Mouse (Mus musculus) kidney, adult 8-10 months (tissue): ENCODE measurements around the gene Pknox2.

Experiments used
- DNase-seq, 2 experiments: peaks; one replicate each; pipeline ENCODE4 v3.0.0; 2022

Gene Pknox2

GRCm38 (mm10) chr9:37098600-37098999 lies 48.6 kb downstream of the Pknox2 start:
- DNase-seq, result no peak

GRCm38 (mm10) chr9:37094230-37094990 lies 52.8 kb downstream of the Pknox2 start:
- no peak for DNase-seq

- DNase-seq, result no peak
Measured at GRCm38 (mm10) chr9:37093086-37093485, 54.1 kb downstream of the Pknox2 start.

- DNase-seq, result peak; percentile 16 to 67
Measured at GRCm38 (mm10) chr9:37089894-37090652, 57.1 kb downstream of the Pknox2 start.

GRCm38 (mm10) chr9:37085370-37085769 lies 61.8 kb downstream of the Pknox2 start:
- DNase-seq, result no peak

- peak in 1 of 2 experiments; percentile 62 for DNase-seq
Measured at GRCm38 (mm10) chr9:37082246-37082645, 65.0 kb downstream of the Pknox2 start.

GRCm38 (mm10) chr9:37080309-37080708 lies 66.9 kb downstream of the Pknox2 start:
- DNase-seq, result no peak

GRCm38 (mm10) chr9:37077063-37077418 lies 70.2 kb downstream of the Pknox2 start:
- no peak for DNase-seq

- no peak for DNase-seq
Measured at GRCm38 (mm10) chr9:37076386-37077062, 70.7 kb downstream of the Pknox2 start.

GRCm38 (mm10) chr9:37075903-37076302 lies 71.3 kb downstream of the Pknox2 start:
- no peak for DNase-seq

GRCm38 (mm10) chr9:37069391-37070312 lies 77.6 kb downstream of the Pknox2 start:
- DNase-seq, result no peak

- no peak for DNase-seq
Measured at GRCm38 (mm10) chr9:37067473-37067830, 79.8 kb downstream of the Pknox2 start.

GRCm38 (mm10) chr9:37066732-37067472 lies 80.3 kb downstream of the Pknox2 start:
- no peak for DNase-seq

- no peak for DNase-seq
Measured at GRCm38 (mm10) chr9:37061627-37062026, 85.6 kb downstream of the Pknox2 start.

- DNase-seq, result peak in 1 of 2 experiments; percentile 5
Measured at GRCm38 (mm10) chr9:37054703-37055102, 92.5 kb downstream of the Pknox2 start.

- peak; percentile 15 to 34 for DNase-seq
Measured at GRCm38 (mm10) chr9:37053601-37054512, 93.3 kb downstream of the Pknox2 start.

- peak in 1 of 2 experiments; percentile 2 for DNase-seq
Measured at GRCm38 (mm10) chr9:37053041-37053440, 94.2 kb downstream of the Pknox2 start.

GRCm38 (mm10) chr9:37051669-37052068 lies 95.5 kb downstream of the Pknox2 start:
- no peak for DNase-seq

GRCm38 (mm10) chr9:37047490-37047889 lies 99.7 kb downstream of the Pknox2 start:
- DNase-seq, result no peak

GRCm38 (mm10) chr9:37045875-37046274 lies 101.3 kb downstream of the Pknox2 start:
- DNase-seq, result no peak

GRCm38 (mm10) chr9:37044165-37044564 lies 103.0 kb downstream of the Pknox2 start:
- DNase-seq, result no peak
